Mouse (Mus musculus): ENCODE measurements around the gene Nsun5. TPM values are rescaled to one million over a fixed set of nuclear protein-coding genes. Genes with fewer than 3 reads are reported as not detected.

Nsun5 gene
- polyA plus RNA-seq, 1 experiment from 2014 or later: 32.1 TPM

DNA sequence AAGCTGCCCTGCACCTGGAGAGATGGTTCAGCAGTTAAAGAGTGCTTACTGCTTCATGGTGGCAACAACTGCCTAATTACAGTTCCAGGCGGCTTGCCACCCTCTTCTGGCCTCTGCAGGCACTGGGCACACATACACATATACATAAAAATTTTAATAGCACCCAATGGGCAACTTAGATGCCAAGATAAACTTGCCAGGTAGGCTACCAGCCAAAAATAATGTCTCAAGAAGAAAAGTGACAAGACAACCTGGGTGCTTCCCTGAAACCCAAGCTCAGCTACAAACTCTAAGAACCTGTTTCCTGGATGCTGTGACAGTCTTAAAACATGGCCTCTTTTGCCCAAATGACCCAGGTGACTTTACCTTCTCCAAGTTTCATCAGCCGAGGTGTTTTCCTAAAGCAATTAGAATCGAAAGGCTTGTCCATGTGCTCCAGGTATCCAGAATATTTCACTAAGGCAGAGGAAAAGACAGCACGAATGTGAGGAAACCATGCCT, 22.2 kb upstream of the Nsun5 start:
- H3K27me3 ChIP-seq (ENCODE audit: control insufficient read depth, insufficient read depth, low read depth, low read length): no peaks in the 10 kb centered on the region
- H3K4me3 ChIP-seq (ENCODE audit: low read length): no peak overlapping the region
- ATAC-seq (ENCODE audit: low read depth): no peak
- no peaks in the 10 kb centered on the region for H3K9me3 ChIP-seq (ENCODE audit: control insufficient read depth, low read length)
- no peaks in the 10 kb centered on the region for H3K36me3 ChIP-seq (ENCODE audit: control insufficient read depth, insufficient read depth, low read length)
- H3K4me1 ChIP-seq (replicated peaks; ENCODE audit: control insufficient read depth, insufficient read depth, low read length): no peaks in the 10 kb centered on the region
- no peak overlapping the region for H3K9ac ChIP-seq (ENCODE audit: low read length)
- no peak overlapping the region for H3K4me2 ChIP-seq (ENCODE audit: low read depth, low read length)
- 66% methylated on average over 4 of the region's 4 CpGs for WGBS
- H3K27ac ChIP-seq (ENCODE audit: low read length): no peak overlapping the region

DNA sequence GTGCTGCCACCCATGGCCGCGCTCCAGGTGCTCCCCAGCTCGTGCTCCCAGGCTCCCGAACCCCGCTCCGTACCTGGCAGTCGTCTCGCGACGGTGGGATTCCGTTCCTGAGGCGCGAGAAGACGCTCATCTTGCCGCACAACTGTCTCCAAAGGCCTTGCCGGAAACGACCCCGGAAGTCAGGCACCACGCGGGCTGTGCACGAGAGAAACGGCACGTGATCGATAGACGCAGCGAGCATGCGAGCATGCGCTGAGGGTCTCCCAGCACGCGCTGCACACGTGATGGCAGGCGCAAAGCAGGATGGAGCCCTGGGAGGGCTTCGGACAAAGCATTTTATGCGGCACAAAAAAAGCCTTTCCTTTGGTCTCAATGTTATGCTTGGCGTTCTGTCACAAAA, 19.9 kb upstream of the Nsun5 start, which contains the start of gene Fkbp6:
TSS of gene Fkbp6 (minus strand) at position 183 of the 400 bp plus-strand sequence.
- 89% methylated on average over 35 of the region's 35 CpGs for WGBS

DNA sequence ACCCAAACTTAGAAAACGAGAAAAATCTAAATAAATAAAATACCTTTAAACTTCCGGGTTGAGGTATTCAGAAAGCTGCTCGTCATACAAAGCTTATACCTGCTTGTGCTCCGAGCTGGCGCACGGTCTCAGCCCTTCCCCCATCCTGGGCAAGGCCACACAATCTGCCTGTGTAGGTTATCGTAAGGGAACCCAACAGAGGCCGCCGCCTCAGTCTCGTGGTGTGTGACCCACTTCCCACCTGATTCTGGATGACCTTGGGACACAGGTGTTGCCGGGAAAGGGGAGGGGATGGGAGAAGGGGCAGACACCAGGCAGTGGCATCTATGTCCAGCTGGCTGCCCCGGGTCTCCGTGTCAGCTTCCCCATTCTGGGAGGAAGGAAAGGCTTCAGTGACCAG, 18.1 kb upstream of the Nsun5 start:
- no peaks in the 10 kb centered on the region; the same call in 1 of the 2 replicates for H3K27me3 ChIP-seq (ENCODE audit: control insufficient read depth, insufficient read depth, low read depth, low read length)
- no peaks in the 10 kb centered on the region for H3K4me1 ChIP-seq (replicated peaks; ENCODE audit: control insufficient read depth, insufficient read depth, low read length)
- no peak overlapping the region for H3K4me3 ChIP-seq (ENCODE audit: low read length)
- no peak overlapping the region for H3K27ac ChIP-seq (ENCODE audit: low read length)
- no peak overlapping the region for H3K4me2 ChIP-seq (ENCODE audit: low read depth, low read length)
- H3K9ac ChIP-seq (ENCODE audit: low read length): no peak overlapping the region
- H3K36me3 ChIP-seq (ENCODE audit: control insufficient read depth, insufficient read depth, low read length): no peaks in the 10 kb centered on the region
- no peak for ATAC-seq (ENCODE audit: low read depth)
- 74% methylated on average over 13 of the region's 13 CpGs for WGBS
- H3K9me3 ChIP-seq (ENCODE audit: control insufficient read depth, low read length): no peaks in the 10 kb centered on the region

More for the DNA sequence above, 19.9 kb upstream of the Nsun5 start, which contains the start of gene Fkbp6:
- Histone ChIP-seq H3K27me3 (ENCODE audit: control insufficient read depth, insufficient read depth, low read depth, low read length) (no peaks in the 10 kb centered on the region; the same call in 1 of the 2 replicates), H3K9me3 (ENCODE audit: control insufficient read depth, low read length) (no peaks in the 10 kb centered on the region), H3K27ac (ENCODE audit: low read length) (no peak within 1 kb of the TSS), H3K4me1 (replicated peaks; ENCODE audit: control insufficient read depth, insufficient read depth, low read length) (no peaks in the 10 kb centered on the region), H3K4me2 (ENCODE audit: low read depth, low read length) (no peak within 1 kb of the TSS), H3K4me3 (ENCODE audit: low read length) (no peak within 1 kb of the TSS), H3K9ac (ENCODE audit: low read length) (no peak within 1 kb of the TSS), H3K36me3 (ENCODE audit: control insufficient read depth, insufficient read depth, low read length) (no peaks in the 10 kb centered on the region)
- no peak for ATAC-seq (ENCODE audit: low read depth)

DNA sequence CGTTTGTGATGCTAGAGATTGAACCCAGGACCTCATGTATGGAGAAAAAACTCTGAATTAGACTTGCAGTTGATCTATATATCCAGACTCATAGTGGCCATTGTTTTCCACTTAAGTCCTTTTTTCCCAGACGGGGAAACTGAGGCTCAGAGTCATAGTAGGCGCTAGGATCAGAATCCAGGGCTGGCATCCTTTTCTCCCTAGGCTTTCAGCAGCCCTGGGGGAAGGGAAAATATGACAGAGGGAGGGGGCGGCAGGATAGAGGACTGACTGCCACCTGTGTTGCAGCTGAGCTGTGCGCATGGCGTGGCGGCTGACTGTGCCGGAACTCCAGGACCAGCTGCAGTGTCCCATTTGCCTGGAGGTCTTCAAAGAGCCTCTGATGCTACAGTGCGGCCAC, 16.8 kb upstream of the Nsun5 start, which contains the start of gene Trim50:
TSS of gene Trim50 (plus strand) at position 301 of the 400 bp plus-strand sequence.
- no peak for ATAC-seq (ENCODE audit: low read depth)
- Histone ChIP-seq H3K9me3 (ENCODE audit: control insufficient read depth, low read length) (peaks cover 4% of the 10 kb centered on the region; the same call in 1 of the 2 replicates), H3K4me1 (replicated peaks; ENCODE audit: control insufficient read depth, insufficient read depth, low read length) (no peaks in the 10 kb centered on the region), H3K4me2 (ENCODE audit: low read depth, low read length) (no peak within 1 kb of the TSS), H3K27me3 (ENCODE audit: control insufficient read depth, insufficient read depth, low read depth, low read length) (no peaks in the 10 kb centered on the region; the same call in 1 of the 2 replicates), H3K9ac (ENCODE audit: low read length) (no peak within 1 kb of the TSS), H3K36me3 (ENCODE audit: control insufficient read depth, insufficient read depth, low read length) (no peaks in the 10 kb centered on the region), H3K27ac (ENCODE audit: low read length) (no peak within 1 kb of the TSS), H3K4me3 (ENCODE audit: low read length) (no peak within 1 kb of the TSS)
- 45% methylated on average over 9 of the region's 9 CpGs for WGBS

DNA sequence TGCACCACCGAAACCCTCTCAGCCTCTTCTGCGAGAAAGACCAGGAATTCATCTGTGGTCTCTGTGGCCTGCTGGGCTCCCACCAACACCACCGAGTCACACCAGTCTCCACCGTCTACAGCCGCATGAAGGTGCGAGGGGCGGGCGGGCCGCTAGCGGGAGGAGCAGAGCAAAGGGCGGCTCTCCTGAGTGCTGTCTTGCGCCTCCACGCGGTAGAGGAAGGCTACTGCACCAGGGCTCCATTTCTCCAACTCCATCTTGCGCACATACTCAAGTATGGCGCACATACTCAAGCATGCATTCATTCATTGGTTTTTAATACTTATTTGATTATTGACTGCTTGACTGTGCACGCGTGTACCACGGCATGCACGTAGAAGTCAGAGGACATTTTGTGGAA, 16.2 kb upstream of the Nsun5 start:
- Histone ChIP-seq H3K27ac (ENCODE audit: low read length) (no peak overlapping the region), H3K4me1 (replicated peaks; ENCODE audit: control insufficient read depth, insufficient read depth, low read length) (no peaks in the 10 kb centered on the region), H3K9ac (ENCODE audit: low read length) (no peak overlapping the region), H3K36me3 (ENCODE audit: control insufficient read depth, insufficient read depth, low read length) (no peaks in the 10 kb centered on the region), H3K9me3 (ENCODE audit: control insufficient read depth, low read length) (peaks cover 4% of the 10 kb centered on the region; the same call in 1 of the 2 replicates), H3K4me3 (ENCODE audit: low read length) (no peak overlapping the region), H3K27me3 (ENCODE audit: control insufficient read depth, insufficient read depth, low read depth, low read length) (no peaks in the 10 kb centered on the region; the same call in 1 of the 2 replicates), H3K4me2 (ENCODE audit: low read depth, low read length) (no peak overlapping the region)
- ATAC-seq (ENCODE audit: low read depth): no peak
- 12% methylated on average over 20 of the region's 20 CpGs for WGBS

DNA sequence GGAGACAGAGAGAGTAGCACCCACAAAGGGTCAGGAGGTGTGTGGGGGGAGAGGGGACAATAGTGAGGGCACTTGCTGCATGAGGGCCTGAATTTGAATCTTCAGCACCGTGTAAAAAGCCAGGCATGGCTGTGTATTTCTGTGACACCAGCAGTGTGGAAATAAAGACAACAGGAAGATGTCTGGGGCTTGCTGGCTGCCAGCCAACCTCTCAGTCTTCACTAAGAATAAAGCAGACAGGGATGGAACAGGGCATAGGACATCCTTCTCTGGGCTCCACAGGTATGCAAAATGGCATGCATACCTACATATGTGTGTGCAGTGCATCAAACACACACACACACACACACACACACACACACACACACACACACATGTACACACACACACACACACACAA, 13.7 kb upstream of the Nsun5 start:
- WGBS: 38% methylated on average over 1 of the region's 1 CpGs
- Histone ChIP-seq H3K9me3 (ENCODE audit: control insufficient read depth, low read length) (peaks cover 4% of the 10 kb centered on the region; the same call in 1 of the 2 replicates), H3K27me3 (ENCODE audit: control insufficient read depth, insufficient read depth, low read depth, low read length) (no peaks in the 10 kb centered on the region; the same call in 1 of the 2 replicates), H3K4me3 (ENCODE audit: low read length) (no peak overlapping the region), H3K4me2 (ENCODE audit: low read depth, low read length) (no peak overlapping the region), H3K36me3 (ENCODE audit: control insufficient read depth, insufficient read depth, low read length) (no peaks in the 10 kb centered on the region), H3K9ac (ENCODE audit: low read length) (no peak overlapping the region), H3K4me1 (replicated peaks; ENCODE audit: control insufficient read depth, insufficient read depth, low read length) (no peaks in the 10 kb centered on the region), H3K27ac (ENCODE audit: low read length) (no peak overlapping the region)
- ATAC-seq (ENCODE audit: low read depth): no peak

DNA sequence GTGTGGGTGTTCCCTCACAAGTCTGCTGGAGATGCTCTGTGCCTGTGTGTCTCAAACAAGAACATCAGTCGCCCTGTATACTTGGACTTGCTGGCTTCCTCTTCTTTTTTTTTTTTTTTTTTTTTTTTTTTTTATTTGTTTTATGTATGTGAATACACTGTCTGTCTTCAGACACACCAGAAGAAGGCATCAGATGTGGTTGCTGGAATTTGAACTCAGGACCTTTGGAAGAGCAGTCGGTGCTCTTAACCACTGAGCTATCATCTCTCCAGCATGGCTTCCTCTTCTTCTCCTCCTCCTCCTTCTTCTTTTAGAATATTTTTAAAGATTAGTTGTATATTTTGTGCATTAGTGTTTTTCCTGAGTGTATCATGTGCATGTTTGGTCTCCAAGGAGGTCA, 12.2 kb upstream of the Nsun5 start:
- H3K27ac ChIP-seq (ENCODE audit: low read length): no peak overlapping the region
- H3K9ac ChIP-seq (ENCODE audit: low read length): no peak overlapping the region
- H3K4me2 ChIP-seq (ENCODE audit: low read depth, low read length): no peak overlapping the region
- 77% methylated on average over 2 of the region's 2 CpGs for WGBS
- peaks cover 4% of the 10 kb centered on the region; the same call in 1 of the 2 replicates for H3K9me3 ChIP-seq (ENCODE audit: control insufficient read depth, low read length)
- no peak for ATAC-seq (ENCODE audit: low read depth)
- no peaks in the 10 kb centered on the region for H3K36me3 ChIP-seq (ENCODE audit: control insufficient read depth, insufficient read depth, low read length)
- H3K4me3 ChIP-seq (ENCODE audit: low read length): no peak overlapping the region
- H3K27me3 ChIP-seq (ENCODE audit: control insufficient read depth, insufficient read depth, low read depth, low read length): no peaks in the 10 kb centered on the region; the same call in 1 of the 2 replicates
- no peaks in the 10 kb centered on the region for H3K4me1 ChIP-seq (replicated peaks; ENCODE audit: control insufficient read depth, insufficient read depth, low read length)

DNA sequence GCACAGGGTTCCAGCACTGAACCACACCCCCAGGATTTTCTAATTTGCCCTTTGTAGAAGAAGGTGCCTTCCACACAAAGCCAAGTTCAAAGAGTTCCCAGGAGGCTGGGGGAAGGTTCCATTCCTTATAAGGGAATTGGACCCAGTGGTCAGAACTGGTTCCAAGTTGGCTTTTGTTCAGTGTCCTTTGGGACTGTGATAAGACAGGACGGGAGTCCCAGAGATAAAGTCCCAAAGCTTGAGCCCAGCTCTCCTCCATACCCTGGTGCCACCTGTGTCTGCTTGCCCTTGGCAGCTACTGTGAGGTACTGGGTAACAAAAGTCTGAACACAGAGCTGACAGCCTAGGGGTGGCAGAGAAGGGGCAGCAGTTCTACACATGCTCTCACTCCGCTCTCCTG, 10.0 kb upstream of the Nsun5 start:
- Histone ChIP-seq H3K4me1 (replicated peaks; ENCODE audit: control insufficient read depth, insufficient read depth, low read length) (no peaks in the 10 kb centered on the region), H3K27ac (ENCODE audit: low read length) (no peak overlapping the region), H3K4me2 (ENCODE audit: low read depth, low read length) (no peak overlapping the region), H3K9me3 (ENCODE audit: control insufficient read depth, low read length) (peaks cover 4% of the 10 kb centered on the region; the same call in 1 of the 2 replicates), H3K9ac (ENCODE audit: low read length) (no peak overlapping the region), H3K4me3 (ENCODE audit: low read length) (no peak overlapping the region), H3K36me3 (ENCODE audit: control insufficient read depth, insufficient read depth, low read length) (no peaks in the 10 kb centered on the region), H3K27me3 (ENCODE audit: control insufficient read depth, insufficient read depth, low read depth, low read length) (no peaks in the 10 kb centered on the region)
- ATAC-seq (ENCODE audit: low read depth): no peak
- 81% methylated on average over 2 of the region's 2 CpGs for WGBS

DNA sequence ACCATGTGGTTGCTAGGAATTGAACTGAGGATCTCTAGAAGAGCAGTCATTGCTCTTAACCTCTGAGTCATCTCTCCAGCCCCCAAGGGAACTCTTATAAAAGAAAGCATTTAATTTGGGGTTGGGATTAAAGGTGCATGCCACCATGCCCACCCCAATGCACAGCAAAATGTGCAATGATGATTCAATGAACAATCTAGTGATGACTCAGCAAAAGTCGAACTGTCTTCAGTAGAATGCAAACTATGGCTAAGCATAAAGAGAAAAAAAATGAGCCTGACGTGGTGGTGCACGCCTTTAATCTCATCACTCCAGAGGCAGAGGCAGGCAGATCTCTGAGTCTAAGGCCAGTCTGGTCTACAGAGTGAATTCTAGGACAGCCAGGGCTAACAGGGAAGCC, 7.2 kb upstream of the Nsun5 start:
- H3K4me2 ChIP-seq (ENCODE audit: low read depth, low read length): no peak overlapping the region
- H3K9ac ChIP-seq (ENCODE audit: low read length): no peak overlapping the region
- WGBS: 84% methylated on average over 3 of the region's 3 CpGs
- H3K27ac ChIP-seq (ENCODE audit: low read length): no peak overlapping the region
- H3K4me1 ChIP-seq (replicated peaks; ENCODE audit: control insufficient read depth, insufficient read depth, low read length): no peaks in the 10 kb centered on the region
- H3K4me3 ChIP-seq (ENCODE audit: low read length): no peak overlapping the region
- peaks cover 2% of the 10 kb centered on the region; the same call in 1 of the 2 replicates for H3K9me3 ChIP-seq (ENCODE audit: control insufficient read depth, low read length)
- ATAC-seq (ENCODE audit: low read depth): no peak
- no peaks in the 10 kb centered on the region for H3K27me3 ChIP-seq (ENCODE audit: control insufficient read depth, insufficient read depth, low read depth, low read length)
- H3K36me3 ChIP-seq (ENCODE audit: control insufficient read depth, insufficient read depth, low read length): no peaks in the 10 kb centered on the region

All from lung, embryonic 16.5 days (tissue).